Mouse (Mus musculus) layer of hippocampus, postnatal 36 days (tissue): ENCODE measurements around the gene Metrnl. TPM values are rescaled to one million over a fixed set of nuclear protein-coding genes. Genes with fewer than 3 reads are reported as not detected.
A peak's percentile ranks its signal among the peaks of the same experiment; 100 is the strongest.

ENCODE experiments used
- DNase-seq, 2 experiments: peaks; one replicate each; pipeline ENCODE4 v3.0.0; 2022
- total RNA-seq, 2 experiments: library from RNA; stranded (reverse); gene quantifications; 2 replicates each; pipeline ENCODE4 v1.2.3; 2021

Metrnl gene
- total RNA-seq, 2 experiments from 2014 or later = 9.2 to 10.2 TPM

GRCm38 (mm10) chr11:121740906-121741305 is 39.6 kb downstream of the Metrnl start:
- no peak for DNase-seq

DNA sequence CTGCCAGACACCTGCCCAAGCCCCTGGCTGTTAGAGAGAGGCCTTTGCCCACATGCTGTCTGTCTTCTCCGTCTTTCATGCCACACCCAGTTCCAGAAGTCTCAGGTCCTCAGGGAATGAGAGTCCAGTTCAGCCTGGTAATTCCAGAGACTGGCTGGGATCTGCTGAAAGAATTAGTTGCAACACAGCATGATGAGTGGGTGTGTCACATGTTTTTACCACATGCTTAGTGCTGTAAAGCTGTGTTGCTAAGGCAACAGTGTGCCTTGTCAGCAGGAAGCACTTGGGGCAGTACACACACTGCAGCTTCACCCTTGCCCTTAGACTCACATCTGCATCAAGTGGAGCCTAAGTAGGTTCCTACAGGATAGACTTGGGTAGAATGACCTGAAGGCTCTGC is 40.1 kb downstream of the Metrnl start:
- peak; percentile 21 to 24 for DNase-seq

DNA sequence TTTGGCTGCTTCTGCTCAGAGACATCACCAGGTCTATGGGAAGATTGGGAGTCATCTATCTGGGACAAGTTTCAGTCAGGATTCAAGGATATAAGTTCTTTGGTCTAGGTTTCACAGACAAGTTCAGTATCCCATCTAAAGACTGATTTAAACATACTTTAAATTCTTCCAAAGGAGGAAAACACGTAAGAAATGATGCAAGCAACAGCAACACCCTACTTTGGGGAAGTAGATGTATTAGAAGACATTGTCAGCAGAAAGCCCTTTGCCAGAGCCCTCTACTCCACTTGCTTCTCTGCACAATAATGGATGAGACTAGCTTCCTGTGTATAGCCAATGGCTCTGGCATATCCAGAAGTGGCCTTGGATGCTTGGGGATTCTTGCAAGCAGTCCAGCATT is 41.8 kb downstream of the Metrnl start:
- no peak for DNase-seq

- no peak for DNase-seq
Measured at GRCm38 (mm10) chr11:121743915-121744628, 42.7 kb downstream of the Metrnl start.

- no peak for DNase-seq
Measured at GRCm38 (mm10) chr11:121746941-121747494, 45.7 kb downstream of the Metrnl start.

GRCm38 (mm10) chr11:121748003-121748684 is 46.8 kb downstream of the Metrnl start:
- no peak for DNase-seq

Other genes starting within 250 kb of the Metrnl start
- 10 to 100 TPM; 40.3 to 41.3 TPM for gene Tbcd, start 249.6 kb upstream of the Metrnl start, total RNA-seq
- gene Zfp750, start 182.2 kb upstream of the Metrnl start, total RNA-seq = under 1 TPM; 0.27 to 0.30 TPM
- gene B3gntl1, start 28.4 kb upstream of the Metrnl start, total RNA-seq = 1 to 10 TPM; 6.2 to 8.7 TPM
- not detected for gene Ptchd3, start 128.7 kb downstream of the Metrnl start, total RNA-seq